Mouse (Mus musculus): ENCODE measurements at regions not wholly inside any gene's neighbourhood (a gene's known extent, or its start where the extent isn't known, plus 50 kb on each side); places are given as distances from the start of the nearest gene placed in this dataset.

- Histone ChIP-seq H3K79me2 (replicated peaks; ENCODE audit: control insufficient read depth, insufficient read depth, low read length) (no peaks in the 10 kb centered on the region), H3K9ac (ENCODE audit: low read depth, low read length) (no peak overlapping the region), H3K4me3 (no peak overlapping the region), H3K4me1 (ENCODE audit: control insufficient read depth, insufficient read depth, low read length) (0 out of 2 replicates have a peak, but pooled peaks cover 2% of the 10 kb centered on the region), H3K27me3 (ENCODE audit: control insufficient read depth, insufficient read depth, low read length) (no peaks in the 10 kb centered on the region), H3K36me3 (ENCODE audit: control insufficient read depth, insufficient read depth, low read length) (no peaks in the 10 kb centered on the region), H3K27ac (no peak overlapping the region)
- 57% methylated on average over 6 of the region's 6 CpGs for WGBS
- intact Hi-C loops (cut with DNase I) = no loop called here
- no peak for TF ChIP-seq EP300 (IDR thresholded peaks at IDR 0.05; ENCODE audit: insufficient read depth, low read depth, low read length)
- TF ChIP-seq CTCF (IDR thresholded peaks at IDR 0.05) = no peak
- no peak for TF ChIP-seq POLR2A (IDR thresholded peaks at IDR 0.05; ENCODE audit: insufficient read depth, low read depth, low read length)
- peak; percentile 59 to 65 for DNase-seq
Measured at GRCm38 (mm10) chr8:35891769-35892168, 126.2 kb downstream of the Gm19410 start.

- no peak for TF ChIP-seq EP300 (IDR thresholded peaks at IDR 0.05; ENCODE audit: insufficient read depth, low read depth, low read length)
- TF ChIP-seq POLR2A (IDR thresholded peaks at IDR 0.05; ENCODE audit: insufficient read depth, low read depth, low read length) = no peak
- TF ChIP-seq CTCF (IDR thresholded peaks at IDR 0.05) = no peak
- no peak for DNase-seq
- 49% methylated on average over 3 of the region's 3 CpGs for WGBS
- no peaks in the 10 kb centered on the region for H3K4me1 ChIP-seq (ENCODE audit: control insufficient read depth, insufficient read depth, low read length)
- H3K4me3 ChIP-seq = no peak overlapping the region
- H3K27ac ChIP-seq = no peak overlapping the region
- H3K9ac ChIP-seq (ENCODE audit: low read depth, low read length) = no peak overlapping the region
- no peaks in the 10 kb centered on the region for H3K79me2 ChIP-seq (replicated peaks; ENCODE audit: control insufficient read depth, insufficient read depth, low read length)
- intact Hi-C loops (cut with DNase I) = no loop called here
- H3K36me3 ChIP-seq (ENCODE audit: control insufficient read depth, insufficient read depth, low read length) = no peaks in the 10 kb centered on the region
- H3K27me3 ChIP-seq (ENCODE audit: control insufficient read depth, insufficient read depth, low read length) = no peaks in the 10 kb centered on the region
Measured at GRCm38 (mm10) chr8:35898493-35898892, 132.9 kb downstream of the Gm19410 start.

GRCm38 (mm10) chr8:35901490-35901889, 135.9 kb downstream of the Gm19410 start:
- no peaks in the 10 kb centered on the region for H3K79me2 ChIP-seq (replicated peaks; ENCODE audit: control insufficient read depth, insufficient read depth, low read length)
- DNase-seq = no peak
- H3K4me1 ChIP-seq (ENCODE audit: control insufficient read depth, insufficient read depth, low read length) = no peaks in the 10 kb centered on the region
- no peak overlapping the region for H3K27ac ChIP-seq
- H3K9ac ChIP-seq (ENCODE audit: low read depth, low read length) = no peak overlapping the region
- 78% methylated on average over 7 of the region's 7 CpGs for WGBS
- no peaks in the 10 kb centered on the region for H3K27me3 ChIP-seq (ENCODE audit: control insufficient read depth, insufficient read depth, low read length)
- no peak overlapping the region for H3K4me3 ChIP-seq
- H3K36me3 ChIP-seq (ENCODE audit: control insufficient read depth, insufficient read depth, low read length) = no peaks in the 10 kb centered on the region
- TF ChIP-seq POLR2A (IDR thresholded peaks at IDR 0.05; ENCODE audit: insufficient read depth, low read depth, low read length) = no peak
- TF ChIP-seq CTCF (IDR thresholded peaks at IDR 0.05) = no peak
- TF ChIP-seq EP300 (IDR thresholded peaks at IDR 0.05; ENCODE audit: insufficient read depth, low read depth, low read length) = no peak
- intact Hi-C loops (cut with DNase I) = no loop called here

GRCm38 (mm10) chr8:35904711-35905450, 139.3 kb downstream of the Gm19410 start:
- no peak for TF ChIP-seq EP300 (IDR thresholded peaks at IDR 0.05; ENCODE audit: insufficient read depth, low read depth, low read length)
- TF ChIP-seq CTCF (IDR thresholded peaks at IDR 0.05) = no peak
- no peaks in the 10 kb centered on the region for H3K36me3 ChIP-seq (ENCODE audit: control insufficient read depth, insufficient read depth, low read length)

GRCm38 (mm10) chr8:35907998-35908397, 142.4 kb downstream of the Gm19410 start:
- intact Hi-C loops (cut with DNase I) = no loop called here
- Histone ChIP-seq H3K4me1 (ENCODE audit: control insufficient read depth, insufficient read depth, low read length) (peaks cover 7% of the 10 kb centered on the region), H3K27me3 (ENCODE audit: control insufficient read depth, insufficient read depth, low read length) (no peaks in the 10 kb centered on the region), H3K27ac (no peak overlapping the region), H3K9ac (ENCODE audit: low read depth, low read length) (no peak overlapping the region), H3K4me3 (no peak overlapping the region), H3K79me2 (replicated peaks; ENCODE audit: control insufficient read depth, insufficient read depth, low read length) (no peaks in the 10 kb centered on the region), H3K36me3 (ENCODE audit: control insufficient read depth, insufficient read depth, low read length) (no peaks in the 10 kb centered on the region)
- no peak for DNase-seq
- TF ChIP-seq POLR2A (IDR thresholded peaks at IDR 0.05; ENCODE audit: insufficient read depth, low read depth, low read length) (no peak), CTCF (IDR thresholded peaks at IDR 0.05) (no peak), EP300 (IDR thresholded peaks at IDR 0.05; ENCODE audit: insufficient read depth, low read depth, low read length) (no peak)
- WGBS = 76% methylated on average over 2 of the region's 2 CpGs

More at GRCm38 (mm10) chr8:35904711-35905450, 139.3 kb downstream of the Gm19410 start:
- Histone ChIP-seq H3K9ac (ENCODE audit: low read depth, low read length) (no peak overlapping the region), H3K27me3 (ENCODE audit: control insufficient read depth, insufficient read depth, low read length) (no peaks in the 10 kb centered on the region), H3K4me3 (no peak overlapping the region), H3K27ac (no peak overlapping the region), H3K4me1 (ENCODE audit: control insufficient read depth, insufficient read depth, low read length) (no peaks in the 10 kb centered on the region; the same call in 1 of the 2 replicates), H3K79me2 (replicated peaks; ENCODE audit: control insufficient read depth, insufficient read depth, low read length) (no peaks in the 10 kb centered on the region)
- intact Hi-C loops (cut with DNase I) = no loop called here
- no peak for DNase-seq
- WGBS = 67% methylated on average over 7 of the region's 7 CpGs

- TF ChIP-seq EP300 (IDR thresholded peaks at IDR 0.05; ENCODE audit: insufficient read depth, low read depth, low read length) (no peak), POLR2A (IDR thresholded peaks at IDR 0.05; ENCODE audit: insufficient read depth, low read depth, low read length) (no peak), CTCF (IDR thresholded peaks at IDR 0.05) (no peak)
- no peak for DNase-seq
- Histone ChIP-seq H3K79me2 (replicated peaks; ENCODE audit: control insufficient read depth, insufficient read depth, low read length) (no peaks in the 10 kb centered on the region), H3K27ac (no peak overlapping the region; the same call in 1 of the 2 replicates), H3K27me3 (ENCODE audit: control insufficient read depth, insufficient read depth, low read length) (no peaks in the 10 kb centered on the region), H3K36me3 (ENCODE audit: control insufficient read depth, insufficient read depth, low read length) (no peaks in the 10 kb centered on the region), H3K4me1 (ENCODE audit: control insufficient read depth, insufficient read depth, low read length) (peaks cover 11% of the 10 kb centered on the region), H3K4me3 (no peak overlapping the region), H3K9ac (ENCODE audit: low read depth, low read length) (no peak overlapping the region)
- WGBS = 27% methylated on average over 9 of the region's 9 CpGs
- intact Hi-C loops (cut with DNase I) = no loop called here
Measured at GRCm38 (mm10) chr8:35912264-35912663, 146.7 kb downstream of the Gm19410 start.

Measured in heart, adult 2 months (tissue).